Mouse (Mus musculus): ENCODE data around the gene Psmd13.

GRCm38 (mm10) chr7:140938896-140939295 lies 57.1 kb downstream of the Psmd13 start:
- TF ChIP-seq POLR2A (IDR thresholded peaks at IDR 0.05; ENCODE audit: insufficient read depth, low read length) (no peak), CTCF (IDR thresholded peaks at IDR 0.05; ENCODE audit: low read depth, low read length) (no peak)
